Mouse (Mus musculus) stomach, postnatal 0 days (tissue): ENCODE measurements around the gene Itfg2. TPM values are rescaled to one million over a fixed set of nuclear protein-coding genes. Genes with fewer than 3 reads are reported as not detected.

ENCODE experiments used
- ATAC-seq: fragments of 200-750 bp; cut with Nextera tagmentation; 2 replicates; pipeline ENCODE4 v1.8.0; 2017; ENCODE audit not compliant: low FRiP score, low TSS enrichment
- DNase-seq: peaks from one replicate; pipeline ENCODE4 v3.0.0-alpha.2; 2016; ENCODE audit warnings: low spot score
- H3K27ac ChIP-seq: fragments of 300-500 bp; sonication (generic); replicated peaks from 2 replicates; pipeline ENCODE4 v1.5.1; 2014; ENCODE audit warnings: mild to moderate bottlenecking, control low read depth
- H3K27me3 ChIP-seq: fragments of 300-500 bp; sonication (generic); 2 replicates; pipeline ENCODE4 v1.6.1; 2014; ENCODE audit warnings: low read length; ENCODE audit not compliant: control insufficient read depth, insufficient read depth
- H3K36me3 ChIP-seq: fragments of 300-500 bp; sonication (generic); 2 replicates; pipeline ENCODE4 v1.6.1; 2014; ENCODE audit warnings: low read length, mixed read lengths; ENCODE audit not compliant: control insufficient read depth, insufficient read depth
- H3K4me1 ChIP-seq: fragments of 300-500 bp; sonication (generic); replicated peaks from 2 replicates; pipeline ENCODE4 v1.6.1; 2014; ENCODE audit warnings: antibody characterized with exemption; ENCODE audit not compliant: control insufficient read depth, insufficient read depth
- H3K4me2 ChIP-seq: fragments of 300-500 bp; sonication (generic); replicated peaks from 2 replicates; pipeline ENCODE4 v1.6.1; 2014; ENCODE audit warnings: low read depth, mild to moderate bottlenecking, control low read depth, moderate library complexity
- H3K4me3 ChIP-seq: fragments of 300-500 bp; sonication (generic); 2 replicates; pipeline ENCODE4 v1.5.1; 2014; ENCODE audit warnings: low read depth, low read length, control low read depth
- H3K9ac ChIP-seq: fragments of 300-500 bp; sonication (generic); 2 replicates; pipeline ENCODE4 v1.6.1; 2014; ENCODE audit warnings: mild to moderate bottlenecking, low read length, control low read depth, mixed read lengths
- H3K9me3 ChIP-seq: fragments of 300-500 bp; sonication (generic); 2 replicates; pipeline ENCODE4 v1.6.1; 2016; ENCODE audit warnings: low read length; ENCODE audit not compliant: control insufficient read depth
- CTCF ChIP-seq: IDR thresholded peaks from 2 replicates; pipeline ENCODE4 v1.5.1; 2016; ENCODE audit warnings: antibody characterized with exemption, low read depth, mild to moderate bottlenecking, moderate library complexity
- EP300 ChIP-seq: optimal IDR thresholded peaks from 2 replicates; pipeline ENCODE3; 2016; ENCODE audit warnings: antibody characterized with exemption
- WGBS: fragments of 180-500 bp; shearing (Covaris S2); extraction: QIAGEN DNeasy Blood & Tissue Kit; methylation state at CpG from one replicate; pipeline ENCODE4 v1.1.7; 2014; 5-methylcytosine and 5-hydroxymethylcytosine counted together
- polyA plus RNA-seq: library from polyadenylated mRNA; unstranded; fragments of >200 nt; fragmentation: Nextera tagmentation; extraction: Ambion mirVana; gene quantifications from 2 replicates; pipeline ENCODE4 v1.2.1, GENCODE M21; 2015

Itfg2 gene
- polyA plus RNA-seq, 1 experiment from 2014 or later = 14.8 TPM

DNA sequence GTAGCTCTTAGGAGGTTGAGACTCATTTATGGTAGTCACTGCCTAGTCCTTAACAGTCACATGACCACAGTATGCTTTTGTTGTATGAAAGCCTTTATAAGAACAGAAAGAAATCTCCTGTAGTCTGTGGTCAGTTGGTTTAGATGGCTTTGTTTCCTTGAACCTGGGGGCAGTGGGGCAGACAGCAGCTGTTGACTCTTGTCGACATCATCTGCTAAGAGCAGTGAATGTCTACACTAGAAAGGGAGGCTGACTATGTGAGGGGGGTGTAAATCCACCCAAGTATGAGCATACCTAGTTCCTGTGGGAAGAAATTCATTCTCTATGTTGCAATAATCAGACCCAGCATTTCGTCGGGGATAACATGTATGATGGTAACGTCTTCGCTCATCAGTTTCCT, 22.3 kb upstream of the Itfg2 start:
- WGBS = 89% methylated on average over 5 of the region's 5 CpGs

DNA sequence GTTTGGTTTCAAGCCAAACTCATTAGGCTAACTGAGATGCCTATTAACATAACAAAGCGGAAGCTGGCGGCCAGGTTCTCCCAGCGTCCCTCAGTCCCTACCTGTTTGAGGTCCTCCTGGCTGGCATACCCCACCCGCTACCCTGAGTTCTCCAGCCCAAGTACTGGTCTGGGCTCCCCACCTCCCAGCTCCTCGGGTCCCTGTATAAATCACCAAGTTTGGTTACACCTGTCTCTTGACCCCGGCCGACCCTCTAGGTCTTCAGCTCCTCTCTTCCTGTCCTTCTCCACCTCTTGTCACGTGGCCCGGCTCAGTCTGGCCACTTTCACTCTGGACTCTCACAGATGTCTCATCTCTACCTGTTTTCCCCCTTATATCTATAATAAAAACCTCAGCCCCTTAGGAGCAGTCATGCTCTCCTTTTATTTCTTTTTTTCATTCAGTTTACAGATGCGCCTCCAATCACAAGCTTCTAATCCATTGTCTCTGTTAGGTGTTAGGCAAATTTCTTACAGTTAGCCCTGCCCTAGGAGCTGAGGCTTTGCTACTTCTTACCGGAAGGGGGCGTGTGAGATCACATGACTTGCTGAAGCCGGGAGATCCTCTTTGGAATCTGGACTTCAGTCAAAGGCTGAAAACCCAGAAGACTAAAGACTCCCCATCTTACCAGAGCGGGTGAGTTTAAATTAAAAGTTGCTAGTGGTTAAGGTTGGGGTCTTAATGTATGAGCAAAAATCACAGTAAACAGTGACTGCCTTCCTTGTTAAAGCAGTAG, 21.2 kb upstream of the Itfg2 start:
- no peaks in the 10 kb centered on the region for H3K4me1 ChIP-seq
- TF ChIP-seq EP300 = no peak
- TF ChIP-seq CTCF = peak; percentile 86
- H3K4me2 ChIP-seq = peak overlapping the region; percentile 21
- no peak overlapping the region for H3K27ac ChIP-seq
- H3K9me3 ChIP-seq = no peaks in the 10 kb centered on the region
- H3K36me3 ChIP-seq = no peaks in the 10 kb centered on the region
- H3K27me3 ChIP-seq = no peaks in the 10 kb centered on the region
- H3K4me3 ChIP-seq = no peak overlapping the region
- H3K9ac ChIP-seq = no peak overlapping the region
- WGBS = 14% methylated on average over 14 of the region's 14 CpGs
- peak; percentile 60 for DNase-seq
- peak; percentile 85 for ATAC-seq

More for the DNA sequence above, 22.3 kb upstream of the Itfg2 start:
- no peaks in the 10 kb centered on the region for H3K9me3 ChIP-seq
- no peak overlapping the region for H3K4me2 ChIP-seq
- H3K9ac ChIP-seq = no peak overlapping the region
- no peaks in the 10 kb centered on the region for H3K36me3 ChIP-seq
- no peak overlapping the region for H3K27ac ChIP-seq
- DNase-seq (no peak), ATAC-seq (no peak)
- H3K4me1 ChIP-seq = no peaks in the 10 kb centered on the region
- H3K4me3 ChIP-seq = no peak overlapping the region
- no peaks in the 10 kb centered on the region for H3K27me3 ChIP-seq
- TF ChIP-seq CTCF = no peak
- TF ChIP-seq EP300 = no peak

DNA sequence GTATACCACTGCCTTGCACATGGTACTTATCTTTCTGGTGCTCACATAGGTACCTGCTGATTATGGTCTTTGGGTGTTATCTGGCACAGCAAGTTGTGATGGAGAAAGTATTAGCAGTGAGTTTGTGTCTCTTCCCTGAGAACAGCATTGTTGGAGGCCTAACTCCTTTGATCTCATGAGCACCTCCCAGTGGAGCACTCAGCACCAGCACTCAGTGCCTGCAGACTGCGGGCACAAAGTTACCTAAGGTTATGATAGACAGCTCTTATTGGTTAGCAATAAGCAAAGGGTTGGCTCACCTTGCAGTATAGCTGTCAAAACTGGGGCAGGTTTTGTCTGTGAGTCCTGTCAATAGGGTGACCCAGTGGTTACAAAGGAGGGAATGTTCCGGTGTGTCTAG, 15.5 kb upstream of the Itfg2 start:
- 0 out of 2 replicates have a peak, but pooled peaks cover 1% of the 10 kb centered on the region for H3K36me3 ChIP-seq
- no peak for DNase-seq
- TF ChIP-seq CTCF (peak; percentile 34), EP300 (no peak)
- no peak overlapping the region for H3K9ac ChIP-seq
- H3K9me3 ChIP-seq = no peaks in the 10 kb centered on the region
- no peak overlapping the region for H3K27ac ChIP-seq
- no peak for ATAC-seq
- 80% methylated on average over 2 of the region's 2 CpGs for WGBS
- 0 out of 2 replicates have a peak, but pooled peaks cover 3% of the 10 kb centered on the region for H3K4me1 ChIP-seq
- no peaks in the 10 kb centered on the region for H3K27me3 ChIP-seq
- H3K4me2 ChIP-seq = no peak overlapping the region
- no peak overlapping the region for H3K4me3 ChIP-seq

DNA sequence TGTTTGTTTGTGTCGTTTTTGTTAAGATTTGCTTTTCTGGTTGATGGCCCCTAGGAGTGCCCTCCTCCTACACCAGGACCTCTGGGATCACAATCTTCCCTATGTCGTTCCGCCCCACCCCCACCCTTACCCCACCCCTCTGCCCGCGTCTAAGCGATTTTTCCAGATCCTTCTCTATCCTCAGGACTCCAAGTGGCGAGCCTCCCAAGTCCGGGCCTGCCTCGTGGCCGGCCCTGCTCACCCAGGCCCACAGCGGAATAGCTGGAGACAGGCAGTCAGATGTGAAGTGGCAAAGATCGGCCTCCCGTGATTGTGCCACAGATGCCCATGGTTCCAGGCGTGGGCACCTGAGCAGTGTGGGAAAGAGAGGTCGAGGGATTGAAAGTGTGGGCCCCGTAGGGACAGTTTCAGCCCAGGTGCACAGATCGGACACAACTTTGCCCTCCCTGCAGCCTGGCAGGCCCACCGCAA, 14.2 kb upstream of the Itfg2 start:
- Histone ChIP-seq H3K9ac (peak overlapping the region; percentile 61), H3K4me3 (peak overlapping the region; percentile 90), H3K9me3 (no peaks in the 10 kb centered on the region), H3K27me3 (no peaks in the 10 kb centered on the region), H3K36me3 (peaks cover 12% of the 10 kb centered on the region), H3K4me2 (peak overlapping the region; percentile 71), H3K4me1 (0 out of 2 replicates have a peak, but pooled peaks cover 3% of the 10 kb centered on the region), H3K27ac (peak overlapping the region; percentile 97)
- TF ChIP-seq EP300 (no peak), CTCF (no peak; the same call in 1 of the 2 replicates)
- DNase-seq (no peak), ATAC-seq (peak; percentile 50)
- 19% methylated on average over 18 of the region's 18 CpGs for WGBS

DNA sequence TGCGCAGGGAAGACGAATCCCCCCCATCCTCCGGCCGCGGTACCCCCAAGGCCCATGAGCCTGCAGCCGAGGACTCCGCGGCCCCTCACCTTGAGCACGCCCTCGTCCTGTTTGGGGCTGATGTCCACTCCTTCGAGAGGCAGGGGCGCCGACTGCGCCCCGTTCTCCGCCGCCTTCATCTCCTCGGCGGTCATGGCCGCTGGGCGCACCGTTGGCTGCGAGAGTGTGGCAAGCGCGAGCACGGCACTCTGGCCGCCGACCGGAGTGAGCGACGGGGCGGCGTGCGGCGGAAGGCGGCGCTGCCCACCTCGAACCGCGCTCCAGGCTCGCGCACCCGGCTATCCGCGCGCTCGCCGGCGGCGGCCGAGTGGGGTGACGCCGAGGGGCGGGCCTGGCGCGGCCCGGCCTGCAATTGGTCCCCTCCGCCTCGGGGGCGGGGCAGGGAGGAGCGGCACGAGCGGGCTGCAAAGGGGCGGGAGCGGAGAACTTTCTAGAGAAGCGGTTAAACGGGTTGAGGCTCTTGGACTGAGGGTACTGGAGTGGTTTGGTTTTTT, 13.7 kb upstream of the Itfg2 start, which contains the start of gene Fkbp4:
Gene Fkbp4, minus strand, starts transcription at position 361 of the 554 bp plus-strand sequence.
- TF ChIP-seq CTCF (peak; percentile 29), EP300 (no peak)
- peak; percentile 96 for ATAC-seq
- H3K9me3 ChIP-seq = no peaks in the 10 kb centered on the region
- H3K27ac ChIP-seq = peak within 1 kb of the TSS; percentile 97
- H3K36me3 ChIP-seq = peaks cover 17% of the 10 kb centered on the region
- no peaks in the 10 kb centered on the region for H3K27me3 ChIP-seq
- peak; percentile 95 for DNase-seq
- peak within 1 kb of the TSS; percentile 71 for H3K4me2 ChIP-seq
- H3K4me3 ChIP-seq = peak within 1 kb of the TSS; percentile 90
- under 1% methylated on average over 53 of the region's 67 CpGs for WGBS
- H3K4me1 ChIP-seq = 0 out of 2 replicates have a peak, but pooled peaks cover 3% of the 10 kb centered on the region
- peak within 1 kb of the TSS; percentile 91 for H3K9ac ChIP-seq
